Comparison of ENCODE assay signal across 8 mouse cellular contexts in the genomic region with DNA sequence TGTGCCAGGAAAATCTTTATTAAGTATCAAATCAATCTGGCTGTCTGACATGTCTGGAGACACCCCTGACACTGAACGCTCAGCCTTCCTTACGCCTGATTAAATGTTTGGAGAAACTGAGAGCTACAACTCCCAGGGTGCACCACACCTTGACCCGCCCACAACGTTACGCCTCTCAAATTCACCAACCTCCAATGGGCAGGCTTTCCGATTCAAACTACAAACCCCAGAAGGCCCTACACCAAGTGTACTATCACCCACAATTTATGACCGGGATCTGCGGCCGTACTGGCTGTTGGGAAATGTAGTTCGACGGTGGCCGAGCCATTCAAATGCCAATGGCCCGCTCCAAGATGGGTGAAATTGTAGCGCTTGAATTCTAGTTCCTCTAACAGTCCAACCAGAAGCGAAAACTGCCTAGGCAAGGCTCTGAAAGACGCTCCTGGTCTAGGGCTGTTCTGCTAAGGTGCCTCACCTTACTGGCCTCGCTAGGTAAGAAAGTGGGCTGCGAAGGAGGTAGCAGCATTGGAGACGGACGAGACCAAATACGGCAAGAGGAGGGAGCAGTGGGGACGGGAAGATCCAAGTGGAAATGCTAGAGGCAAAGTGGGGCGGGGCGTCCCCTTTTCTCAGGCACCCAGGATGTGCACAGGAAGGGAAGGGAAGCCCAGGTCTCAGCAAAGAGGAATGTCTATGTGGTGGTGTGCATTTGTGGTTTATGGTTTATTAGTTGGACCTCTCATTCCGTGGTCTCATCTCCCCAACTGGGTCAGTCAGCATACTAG. TPM values are rescaled to one million over a fixed set of nuclear protein-coding genes. Genes with fewer than 3 reads are reported as not detected.
DNase-seq lines count a peak whose midpoint lies in the region; ATAC-seq and TF ChIP-seq lines count a peak whose summit lies in the region.

Smarcal1 (plus strand) TSS at position 305 of the 785 bp plus-strand sequence.

- TF ChIP-seq CTCF in G1E (IDR thresholded peaks at IDR 0.05; ENCODE audit: low read depth, low read length) = no peak
- no peak for TF ChIP-seq CTCF in layer of hippocampus, adult 2 months (conservative IDR thresholded peaks at IDR 0.05)
- TF ChIP-seq CTCF in lung, embryonic 14.5 days (IDR thresholded peaks at IDR 0.05; ENCODE audit: low read depth) = no peak
- no peak for TF ChIP-seq CTCF in olfactory bulb, adult 2 months (IDR thresholded peaks at IDR 0.05; ENCODE audit: insufficient read depth, low read depth, low read length)
- TF ChIP-seq CTCF in thymus, adult 2 months (IDR thresholded peaks at IDR 0.05; ENCODE audit: borderline replicate concordance, control insufficient read depth, extremely low read depth, insufficient read depth, low read length, poor library complexity) = no peak

- peak; percentile 98 for ATAC-seq in G1E (ENCODE audit: extremely low read depth, insufficient number of reproducible peaks, low FRiP score, poor library complexity, severe bottlenecking)
- peak; percentile 99 for ATAC-seq in forebrain, embryonic 16.5 days
- ATAC-seq in lung, embryonic 14.5 days (ENCODE audit: insufficient read depth) = peak; percentile 100

- intact Hi-C loops in heart, postnatal 36 days (cut with DNase I) = loop anchor here (5.0 to 10.0 kb wide), 2 partner anchors 129 to 338 kb away; partner anchors contain the start of gene Rpl37a

- peak within 1 kb of the TSS; percentile 89 for H3K27ac ChIP-seq in forebrain, embryonic 16.5 days (ENCODE audit: low read length)
- peak within 1 kb of the TSS; percentile 94 for H3K27ac ChIP-seq in layer of hippocampus, adult 2 months
- H3K27ac ChIP-seq in lung, embryonic 14.5 days (ENCODE audit: low read depth) = peak within 1 kb of the TSS; percentile 77
- H3K27ac ChIP-seq in olfactory bulb, adult 2 months (ENCODE audit: insufficient read depth, low read depth, low read length) = peak within 1 kb of the TSS; percentile 99
- peak within 1 kb of the TSS; percentile 77 for H3K27ac ChIP-seq in thymus, adult 2 months (ENCODE audit: control insufficient read depth, insufficient read depth, low read length)

- peak within 1 kb of the TSS; percentile 68 for H3K9ac ChIP-seq in forebrain, embryonic 16.5 days (replicated peaks; ENCODE audit: low read depth, low read length)
- peak within 1 kb of the TSS; percentile 71 for H3K9ac ChIP-seq in lung, embryonic 14.5 days

- H3K36me3 ChIP-seq in G1E (replicated peaks) = peaks cover 32% of the 10 kb centered on the region
- no peaks in the 10 kb centered on the region for H3K36me3 ChIP-seq in forebrain, embryonic 16.5 days (ENCODE audit: control insufficient read depth, insufficient read depth)
- H3K36me3 ChIP-seq in lung, embryonic 14.5 days (ENCODE audit: insufficient read depth) = peaks cover 26% of the 10 kb centered on the region
- H3K36me3 ChIP-seq in thymus, adult 2 months (ENCODE audit: control insufficient read depth, insufficient read depth, low read length) = peaks cover 8% of the 10 kb centered on the region; the same call in 1 of the 2 replicates

- DNase-seq in G1E (ENCODE audit: low spot score) = peak; percentile 94
- peak; percentile 94 to 98 for DNase-seq in cerebellum, adult 18-20 months
- DNase-seq in heart, postnatal 36 days = peak; percentile 90 to 93
- peak; percentile 94 to 98 for DNase-seq in layer of hippocampus, adult 2 months (ENCODE audit: low spot score in 2 of 2)
- DNase-seq in lung, embryonic 14.5 days = peak; percentile 97
- peak; percentile 93 for DNase-seq in thymus, adult 2 months

- H3K4me1 ChIP-seq in G1E (ENCODE audit: insufficient read depth, low read depth, low read length) = peaks cover 20% of the 10 kb centered on the region
- peaks cover 24% of the 10 kb centered on the region for H3K4me1 ChIP-seq in forebrain, embryonic 16.5 days (replicated peaks; ENCODE audit: control insufficient read depth, insufficient read depth, low read length)
- H3K4me1 ChIP-seq in lung, embryonic 14.5 days (ENCODE audit: insufficient read depth) = no peaks in the 10 kb centered on the region; the same call in 1 of the 2 replicates
- H3K4me1 ChIP-seq in olfactory bulb, adult 2 months (ENCODE audit: control insufficient read depth, insufficient read depth, low read length) = peaks cover 3% of the 10 kb centered on the region
- 0 out of 2 replicates have a peak, but pooled peaks cover 4% of the 10 kb centered on the region for H3K4me1 ChIP-seq in thymus, adult 2 months (replicated peaks; ENCODE audit: control insufficient read depth, insufficient read depth, low read length)

- TF ChIP-seq POLR2A in olfactory bulb, adult 2 months (IDR thresholded peaks at IDR 0.05; ENCODE audit: insufficient read depth, low read depth, low read length) = 0 out of 2 replicates have a peak, but pooled peaks have one; percentile 18
- 0 out of 2 replicates have a peak, but pooled peaks have one; percentile 14 for TF ChIP-seq POLR2A in thymus, adult 2 months (IDR thresholded peaks at IDR 0.05; ENCODE audit: control insufficient read depth, extremely low read depth, insufficient read depth, low read length, poor library complexity)

- under 1% methylated on average over 25 of the region's 25 CpGs for WGBS in forebrain, embryonic 16.5 days
- under 1% methylated on average over 25 of the region's 25 CpGs for WGBS in lung, embryonic 14.5 days
- WGBS in olfactory bulb, adult 2 months = under 1% methylated on average over 25 of the region's 25 CpGs
- under 1% methylated on average over 25 of the region's 25 CpGs for WGBS in thymus, adult 2 months

- H3K4me2 ChIP-seq in forebrain, embryonic 16.5 days (ENCODE audit: low read length) = peak within 1 kb of the TSS; percentile 65
- peak within 1 kb of the TSS; percentile 77 for H3K4me2 ChIP-seq in lung, embryonic 14.5 days

- peak within 1 kb of the TSS; percentile 75 for H3K4me3 ChIP-seq in G1E (ENCODE audit: low read depth, low read length)
- H3K4me3 ChIP-seq in forebrain, embryonic 16.5 days (replicated peaks; ENCODE audit: low read length) = peak within 1 kb of the TSS; percentile 58
- H3K4me3 ChIP-seq in layer of hippocampus, adult 2 months = peak within 1 kb of the TSS; percentile 94
- H3K4me3 ChIP-seq in lung, embryonic 14.5 days (ENCODE audit: low read depth, low read length) = peak within 1 kb of the TSS; percentile 60
- peak within 1 kb of the TSS; percentile 93 for H3K4me3 ChIP-seq in olfactory bulb, adult 2 months (ENCODE audit: insufficient read depth, low read depth, low read length)
- peak within 1 kb of the TSS; percentile 96 for H3K4me3 ChIP-seq in thymus, adult 2 months (ENCODE audit: control insufficient read depth, insufficient read depth, low read length)

- H3K27me3 ChIP-seq in G1E (ENCODE audit: insufficient read depth, low read length) = peaks cover 9% of the 10 kb centered on the region
- H3K27me3 ChIP-seq in forebrain, embryonic 16.5 days (replicated peaks; ENCODE audit: control insufficient read depth, insufficient read depth, low read length) = no peaks in the 10 kb centered on the region
- no peaks in the 10 kb centered on the region for H3K27me3 ChIP-seq in lung, embryonic 14.5 days (ENCODE audit: insufficient read depth, low read length)
- no peaks in the 10 kb centered on the region for H3K27me3 ChIP-seq in thymus, adult 2 months (ENCODE audit: control insufficient read depth, insufficient read depth, low read length)

- no peaks in the 10 kb centered on the region for H3K9me3 ChIP-seq in G1E (replicated peaks)
- H3K9me3 ChIP-seq in forebrain, embryonic 16.5 days (ENCODE audit: control insufficient read depth, low read length) = no peaks in the 10 kb centered on the region
- no peaks in the 10 kb centered on the region for H3K9me3 ChIP-seq in lung, embryonic 14.5 days (ENCODE audit: low read depth, low read length)

RNA-seq across cellular contexts. Expression of gene Smarcal1, which starts in this region (rescaled TPM):
- 41.8 and 48.1 TPM in 2 replicates for total RNA-seq in G1E (2014; fragmentation: Nextera tagmentation)
- 35.9 and 39.2 TPM in 2 replicates for total RNA-seq in G1E (2017)
- 4.4 and 10.6 TPM in 2 replicates for polyA plus RNA-seq in G1E (2012)
- 29.2 and 31.4 TPM in 2 replicates for polyA plus RNA-seq in forebrain, embryonic 16.5 days (2015; fragmentation: Nextera tagmentation; extraction: Ambion mirVana)
- total RNA-seq in heart, postnatal 36 days (2021) = 10 to 100 TPM; 24.2 to 26.8 TPM
- 10 to 100 TPM; 64.8 to 66.4 TPM for total RNA-seq in layer of hippocampus, adult 2 months (2021)
- polyA plus RNA-seq in lung, embryonic 14.5 days (2014; fragmentation: Nextera tagmentation; extraction: Ambion mirVana) = 26.7 and 29.5 TPM in 2 replicates
- polyA plus RNA-seq in olfactory bulb, adult 2 months (2012; ENCODE audit: insufficient read depth, insufficient read length, low replicate concordance, missing spikeins) = not detected in 2 replicates
- polyA plus RNA-seq in thymus, adult 2 months (2012; rRNA removed) = 43.8 and 49.5 TPM in 2 replicates

Comparison
In these comparisons a context has a peak if more than half of its experiments do, and no peak if none do; other contexts are left out.
1. Peak in every context shown above with its lines: DNase-seq, ATAC-seq, H3K4me3 ChIP-seq and H3K27ac ChIP-seq.